Mouse (Mus musculus) adrenal gland, adult (tissue): ENCODE results near the gene Rab5a.
A peak's percentile ranks its signal among the peaks of the same experiment; 100 is the strongest.

Experiments
- DNase-seq, 2 experiments: peaks; one replicate each; pipeline ENCODE4 v3.0.0; 2022 to 2023; ENCODE audit warnings: low spot score in 1 of 2; ENCODE audit not compliant: inconsistent age in 2 of 2

The Rab5a gene

DNA sequence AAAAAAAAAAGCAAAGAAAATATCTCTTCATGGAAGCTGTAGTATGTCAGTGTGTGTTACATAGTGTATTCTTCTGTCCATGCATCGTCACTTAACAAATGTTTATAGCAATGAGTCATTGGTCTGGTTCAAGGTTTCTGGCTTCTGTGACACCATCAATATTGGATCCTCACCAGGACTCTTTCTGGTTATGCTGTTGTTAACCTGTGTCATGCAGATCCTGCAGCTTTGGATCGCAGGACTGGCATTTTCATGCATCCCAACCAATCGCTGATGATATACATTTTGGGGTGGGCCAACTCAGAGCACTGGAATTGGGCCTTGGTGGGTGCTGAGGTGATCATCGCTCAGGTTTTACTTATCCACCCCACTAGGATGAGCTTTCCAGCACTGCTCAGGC, 63.5 kb downstream of the Rab5a start:
- DNase-seq, result peak; percentile 23 to 72

DNA sequence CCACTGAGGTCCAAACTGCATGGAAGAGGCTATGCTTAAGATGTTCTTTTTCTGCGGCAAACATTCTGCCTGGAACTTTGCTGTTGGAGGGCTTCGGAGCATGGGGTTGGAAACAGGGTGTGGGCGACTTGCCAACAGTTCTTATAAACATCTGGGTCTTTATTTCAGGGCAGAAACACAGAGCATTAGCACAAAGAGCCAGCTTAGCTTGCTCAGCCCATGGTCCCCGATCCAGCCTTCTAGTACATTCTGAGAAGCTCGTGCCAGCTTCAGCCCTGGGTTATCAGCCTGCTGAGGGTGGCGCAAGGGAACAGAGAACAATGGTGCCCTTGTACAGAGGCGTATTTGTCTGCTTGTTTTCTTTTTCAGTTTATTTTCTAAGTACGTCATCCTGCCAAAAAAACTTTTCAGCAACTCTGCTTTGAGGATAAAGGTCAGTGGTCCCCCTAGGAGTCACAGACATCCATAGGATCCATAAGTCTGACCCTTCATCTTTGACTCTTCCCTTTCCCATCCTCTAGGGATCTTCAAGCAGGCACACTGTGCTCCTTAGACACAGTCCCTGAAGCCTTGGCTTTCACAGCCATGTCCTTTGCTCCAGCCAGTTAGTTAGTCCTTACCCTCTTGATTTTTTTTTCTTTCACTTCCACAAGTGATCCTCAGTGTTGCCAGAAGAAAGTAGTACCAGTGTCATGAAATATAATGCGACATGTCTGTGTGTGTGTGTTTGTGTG, 64.7 kb downstream of the Rab5a start:
- DNase-seq, result peak; percentile 19 to 60

DNA sequence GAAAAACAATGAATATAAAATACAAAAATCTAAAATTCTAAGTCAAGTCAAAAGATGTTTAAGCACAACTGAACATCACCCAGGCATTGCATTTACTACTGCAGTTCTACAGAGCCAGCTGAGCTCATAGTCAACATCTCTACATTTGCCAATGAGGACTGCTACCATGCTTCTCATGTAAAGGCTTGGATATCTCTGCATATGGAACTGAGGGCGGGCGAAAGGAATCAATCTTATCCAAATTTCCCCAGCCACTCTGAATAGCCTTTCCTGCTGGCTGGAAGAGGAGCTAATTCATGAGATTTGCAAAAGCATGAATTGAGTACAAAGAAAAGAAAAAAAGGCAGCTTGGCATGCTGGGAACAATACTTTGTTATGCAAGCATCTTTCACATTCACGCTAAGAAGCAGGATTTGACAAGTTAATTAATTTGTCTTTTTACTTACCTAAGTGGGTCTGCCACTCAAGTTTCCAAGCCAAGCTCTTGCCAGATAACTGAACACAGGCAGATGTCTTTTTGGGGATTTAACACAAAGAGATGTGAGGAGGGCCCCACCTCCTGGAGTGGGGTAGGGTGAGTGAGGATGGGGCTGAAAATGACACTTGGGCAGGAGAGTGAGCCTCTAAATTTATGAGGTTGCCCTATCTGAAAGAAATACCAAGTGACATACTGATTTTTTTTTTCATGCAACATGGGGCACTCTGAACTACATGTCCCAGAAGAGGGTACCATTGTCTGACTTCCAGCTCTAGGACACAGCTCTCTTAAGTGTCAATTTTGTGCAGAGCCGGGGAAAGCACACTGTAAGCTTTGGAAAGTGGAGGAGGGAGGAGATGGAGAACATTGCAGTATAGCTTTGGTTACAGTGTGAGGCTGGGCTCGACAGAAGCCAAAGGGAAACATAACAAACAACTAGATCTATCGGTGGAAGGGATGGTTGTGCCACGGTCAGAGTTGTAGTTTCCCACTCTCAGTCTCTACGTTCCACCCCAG, 72.6 kb downstream of the Rab5a start:
- DNase-seq, result no peak

DNA sequence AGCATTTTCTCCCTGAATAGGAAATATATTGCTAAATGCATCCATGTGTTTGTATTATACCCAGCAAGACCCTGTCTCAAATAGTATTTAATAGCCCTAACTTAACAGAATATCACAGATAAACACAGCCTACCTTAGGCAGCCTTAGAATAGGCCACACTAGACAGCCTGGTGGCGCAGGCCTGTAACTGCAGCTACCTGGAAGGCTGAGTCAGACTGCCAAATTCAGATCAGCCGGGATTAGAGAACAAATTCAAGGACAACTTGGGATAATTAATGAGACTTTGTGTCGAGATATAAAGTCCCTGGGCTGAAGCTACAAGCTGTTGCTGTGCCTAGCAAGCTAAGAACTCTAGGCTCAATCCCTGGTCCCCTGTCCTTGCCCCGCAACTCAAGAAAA, 75.1 kb downstream of the Rab5a start:
- DNase-seq, result peak; percentile 67 to 84

DNA sequence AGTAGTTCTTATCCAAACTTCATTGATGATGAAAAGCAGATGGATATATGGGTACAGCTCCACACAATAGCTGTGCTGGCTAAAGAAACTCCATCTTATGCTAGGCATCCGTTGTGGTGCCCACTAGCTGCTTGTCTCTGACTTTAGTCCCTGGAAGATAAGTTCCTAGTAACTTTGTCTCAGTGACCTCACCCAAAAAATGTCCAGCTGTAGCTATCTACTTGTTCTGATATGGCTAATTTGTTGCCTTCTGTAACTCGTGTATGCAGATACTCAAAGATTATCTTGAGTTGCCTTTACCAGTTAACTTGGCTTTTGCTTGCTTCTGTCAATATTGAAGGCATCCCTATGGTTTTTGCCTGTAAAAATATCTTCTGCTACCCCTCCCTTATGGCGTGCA, 75.8 kb downstream of the Rab5a start:
- no peak for DNase-seq
